Mouse (Mus musculus) brain, embryonic 14.5 days (tissue): Measurements from ENCODE around the gene Mrpl58.

ENCODE experiments used
- CTCF ChIP-seq: fragments of 200-500 bp; IDR thresholded peaks from 2 replicates; pipeline ENCODE4 v1.5.1; 2012; ENCODE audit warnings: inconsistent platforms, mild to moderate bottlenecking, moderate library complexity, borderline replicate concordance; ENCODE audit not compliant: insufficient read depth, insufficient read length; ENCODE audit errors: extremely low read depth
- POLR2A ChIP-seq: fragments of 200-500 bp; IDR thresholded peaks from 2 replicates; pipeline ENCODE4 v1.6.1; 2012; ENCODE audit warnings: mild to moderate bottlenecking, inconsistent platforms, borderline replicate concordance; ENCODE audit not compliant: poor library complexity, insufficient read depth, insufficient read length, severe bottlenecking; ENCODE audit errors: extremely low read depth

DNA sequence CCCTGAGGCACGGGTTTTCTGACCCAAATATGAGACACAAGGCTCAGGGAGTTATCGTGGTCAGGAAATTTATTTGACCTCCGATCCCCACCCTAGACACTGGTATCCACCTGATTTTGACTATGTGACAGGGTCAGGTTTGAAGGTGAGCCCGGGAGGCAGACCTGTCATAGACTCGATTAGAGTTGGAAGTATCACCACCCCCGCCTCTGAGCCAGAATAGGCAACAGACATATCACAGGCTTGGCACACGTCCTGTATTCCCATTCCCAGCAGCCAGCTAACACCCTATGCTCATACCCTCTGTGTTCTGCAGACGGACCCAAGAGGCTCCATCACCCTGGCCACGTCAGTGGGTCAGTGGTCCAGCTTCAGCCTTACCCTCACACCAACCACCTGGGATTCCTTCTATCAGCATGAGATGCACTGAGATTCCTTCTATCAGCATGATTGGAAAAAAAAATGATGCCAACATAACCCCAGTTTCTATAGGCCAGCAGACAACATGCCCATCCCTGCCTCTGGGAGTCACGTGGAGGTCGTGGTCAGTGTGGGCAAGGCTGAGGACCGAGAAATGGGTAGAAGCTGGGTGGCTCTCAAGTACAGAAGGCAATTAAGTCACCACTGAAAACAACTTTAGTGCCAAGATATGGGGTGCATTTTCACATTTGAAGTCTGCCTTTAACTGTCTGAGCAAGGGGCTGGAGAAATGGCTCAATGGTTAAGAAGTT lies 28.7 kb upstream of the Mrpl58 start:
- TF ChIP-seq POLR2A (no peak), CTCF (no peak)
